Mouse (Mus musculus) liver, embryonic 15.5 days (tissue): ENCODE measurements at regions not wholly inside any gene's neighbourhood (a gene's known extent, or its start where the extent isn't known, plus 50 kb on each side); places are given as distances from the start of the nearest gene placed in this dataset.

Experiments
- ATAC-seq: fragments of 200-750 bp; cut with Nextera tagmentation; 2 replicates; pipeline ENCODE4 v1.8.0; 2017; ENCODE audit warnings: moderate number of reproducible peaks, mild to moderate bottlenecking, moderate library complexity; ENCODE audit not compliant: insufficient read depth
- H3K27ac ChIP-seq: fragments of 300-500 bp; sonication (generic); replicated peaks from 2 replicates; pipeline ENCODE4 v1.5.1; 2015; ENCODE audit warnings: mild to moderate bottlenecking, inconsistent platforms
- H3K27me3 ChIP-seq: fragments of 300-500 bp; sonication (generic); 2 replicates; pipeline ENCODE4 v1.6.1; 2015; ENCODE audit warnings: mild to moderate bottlenecking, inconsistent platforms
- H3K36me3 ChIP-seq: fragments of 300-500 bp; sonication (generic); replicated peaks from 2 replicates; pipeline ENCODE4 v1.6.1; 2015; ENCODE audit warnings: moderate library complexity, mild to moderate bottlenecking, inconsistent platforms
- H3K4me1 ChIP-seq: fragments of 300-500 bp; sonication (generic); replicated peaks from 2 replicates; pipeline ENCODE4 v1.6.1; 2015; ENCODE audit warnings: inconsistent platforms
- H3K4me2 ChIP-seq: fragments of 300-500 bp; sonication (generic); 2 replicates; pipeline ENCODE4 v1.6.1; 2015; ENCODE audit warnings: moderate library complexity, mild to moderate bottlenecking, inconsistent platforms
- H3K4me3 ChIP-seq: fragments of 300-500 bp; sonication (generic); replicated peaks from 2 replicates; pipeline ENCODE4 v1.5.1; 2015; ENCODE audit warnings: mild to moderate bottlenecking, inconsistent platforms
- H3K9ac ChIP-seq: fragments of 300-500 bp; sonication (generic); 2 replicates; pipeline ENCODE4 v1.6.1; 2015; ENCODE audit warnings: moderate library complexity, mild to moderate bottlenecking, inconsistent platforms
- H3K9me3 ChIP-seq: fragments of 300-500 bp; sonication (generic); replicated peaks from 2 replicates; pipeline ENCODE4 v1.6.1; 2016; ENCODE audit warnings: inconsistent platforms
- WGBS: fragments of 180-500 bp; shearing (Covaris S2); methylation state at CpG from one replicate; pipeline ENCODE4 v1.1.7; 2015; ENCODE audit warnings: mixed read lengths; ENCODE audit not compliant: insufficient replicate concordance; 5-methylcytosine and 5-hydroxymethylcytosine counted together

GRCm38 (mm10) chr16:46807476-46807875, 309.2 kb upstream of the Nectin3 start:
- Histone ChIP-seq H3K4me3 (no peak overlapping the region), H3K27me3 (no peaks in the 10 kb centered on the region), H3K4me1 (no peaks in the 10 kb centered on the region), H3K9me3 (no peaks in the 10 kb centered on the region), H3K4me2 (no peak overlapping the region), H3K27ac (no peak overlapping the region), H3K9ac (no peak overlapping the region), H3K36me3 (no peaks in the 10 kb centered on the region)
- ATAC-seq = no peak
- 66% methylated on average over 2 of the region's 2 CpGs for WGBS

DNA sequence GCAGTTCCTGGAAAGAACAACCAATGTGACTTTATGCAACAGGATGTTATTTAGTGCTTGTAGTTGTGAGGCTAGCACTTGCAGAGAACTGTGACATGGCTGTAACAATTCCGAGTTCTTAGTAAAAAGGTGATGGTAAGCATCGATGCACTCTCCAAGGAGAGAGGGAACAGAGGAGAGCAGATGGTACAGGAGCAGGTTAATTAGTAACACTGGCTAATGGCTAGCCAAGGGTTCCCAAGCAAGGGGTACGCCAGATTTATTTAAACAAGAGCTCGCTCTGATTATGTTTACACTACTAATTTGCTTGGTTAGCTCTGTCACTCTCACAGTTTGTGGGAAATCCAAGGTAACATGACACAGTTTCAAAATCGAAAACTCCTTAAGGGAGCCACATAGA, 278.0 kb upstream of the Nectin3 start:
- no peak for ATAC-seq
- 0 out of 2 replicates have a peak overlapping the region, but pooled peaks have one; percentile 15 for H3K4me2 ChIP-seq
- H3K9me3 ChIP-seq = no peaks in the 10 kb centered on the region
- no peak overlapping the region for H3K9ac ChIP-seq
- no peaks in the 10 kb centered on the region for H3K4me1 ChIP-seq
- WGBS = 46% methylated on average over 5 of the region's 5 CpGs
- H3K27me3 ChIP-seq = no peaks in the 10 kb centered on the region
- H3K36me3 ChIP-seq = no peaks in the 10 kb centered on the region
- no peak overlapping the region for H3K27ac ChIP-seq
- H3K4me3 ChIP-seq = no peak overlapping the region

- WGBS = 42% methylated on average over 4 of the region's 4 CpGs
- Histone ChIP-seq H3K27me3 (no peaks in the 10 kb centered on the region), H3K4me1 (no peaks in the 10 kb centered on the region), H3K27ac (no peak overlapping the region), H3K4me3 (no peak overlapping the region), H3K9ac (no peak overlapping the region), H3K36me3 (no peaks in the 10 kb centered on the region), H3K9me3 (no peaks in the 10 kb centered on the region), H3K4me2 (no peak overlapping the region)
- ATAC-seq = no peak
Observed at GRCm38 (mm10) chr16:46769383-46769782, 271.1 kb upstream of the Nectin3 start.

GRCm38 (mm10) chr16:46768376-46768775, 270.1 kb upstream of the Nectin3 start:
- H3K4me3 ChIP-seq = no peak overlapping the region
- no peak overlapping the region for H3K9ac ChIP-seq
- H3K27me3 ChIP-seq = no peaks in the 10 kb centered on the region
- no peaks in the 10 kb centered on the region for H3K36me3 ChIP-seq
- no peaks in the 10 kb centered on the region for H3K4me1 ChIP-seq
- no peak for ATAC-seq
- no peak overlapping the region for H3K27ac ChIP-seq
- H3K9me3 ChIP-seq = no peaks in the 10 kb centered on the region
- WGBS = 46% methylated on average over 1 of the region's 1 CpGs
- H3K4me2 ChIP-seq = no peak overlapping the region

DNA sequence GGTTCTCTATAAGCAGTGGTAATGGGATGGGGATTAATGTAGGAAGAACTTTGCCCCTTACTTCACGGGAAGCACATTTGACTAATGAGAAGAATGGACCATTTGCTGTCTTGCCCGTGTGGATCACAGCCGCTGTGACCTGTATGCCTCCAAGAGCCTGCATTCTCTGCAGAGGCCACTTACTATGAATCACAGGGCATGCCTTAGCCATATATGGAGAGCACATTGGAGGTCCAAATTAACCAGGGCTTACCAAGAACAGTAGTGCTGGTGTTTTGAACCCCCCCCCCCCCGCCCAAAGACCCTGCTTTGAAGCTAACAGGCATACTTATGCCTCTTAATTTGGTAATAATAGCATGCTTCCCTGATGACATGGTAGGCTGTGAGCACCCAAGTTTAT, 236.8 kb upstream of the Nectin3 start:
- no peaks in the 10 kb centered on the region for H3K9me3 ChIP-seq
- H3K27me3 ChIP-seq = no peaks in the 10 kb centered on the region
- no peak overlapping the region for H3K4me2 ChIP-seq
- no peak overlapping the region for H3K4me3 ChIP-seq
- no peak for ATAC-seq
- H3K9ac ChIP-seq = no peak overlapping the region
- H3K27ac ChIP-seq = no peak overlapping the region
- 63% methylated on average over 4 of the region's 4 CpGs for WGBS
- no peaks in the 10 kb centered on the region for H3K4me1 ChIP-seq
- no peaks in the 10 kb centered on the region for H3K36me3 ChIP-seq

- Histone ChIP-seq H3K4me1 (no peaks in the 10 kb centered on the region), H3K27me3 (no peaks in the 10 kb centered on the region), H3K36me3 (no peaks in the 10 kb centered on the region), H3K4me2 (no peak overlapping the region), H3K9me3 (no peaks in the 10 kb centered on the region), H3K4me3 (no peak overlapping the region), H3K9ac (no peak overlapping the region), H3K27ac (no peak overlapping the region)
- WGBS = 60% methylated on average over 3 of the region's 3 CpGs
- no peak for ATAC-seq
Observed at GRCm38 (mm10) chr16:46728424-46728823, 230.1 kb upstream of the Nectin3 start.

DNA sequence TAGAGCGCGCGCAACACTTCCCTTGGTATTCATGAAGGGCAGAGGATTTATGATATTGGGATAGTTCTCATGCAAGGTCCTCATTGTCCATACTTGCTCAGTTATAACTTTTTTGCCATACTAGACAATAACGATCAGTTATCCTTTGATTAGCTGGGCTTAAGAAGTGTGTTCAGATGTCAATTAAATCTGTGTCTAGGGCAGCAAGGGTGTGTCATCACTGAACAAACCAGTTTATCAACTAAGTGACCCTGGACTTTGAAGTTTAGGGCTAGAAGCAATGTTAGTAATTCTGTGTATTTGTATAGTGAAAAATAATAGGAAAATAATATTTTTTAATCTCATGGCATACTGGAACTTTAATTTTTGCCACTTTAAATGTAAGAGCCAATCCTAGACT, 225.3 kb upstream of the Nectin3 start:
- no peak for ATAC-seq
- Histone ChIP-seq H3K9ac (no peak overlapping the region), H3K4me2 (no peak overlapping the region), H3K9me3 (no peaks in the 10 kb centered on the region), H3K27ac (no peak overlapping the region), H3K4me3 (no peak overlapping the region), H3K27me3 (no peaks in the 10 kb centered on the region), H3K4me1 (no peaks in the 10 kb centered on the region), H3K36me3 (no peaks in the 10 kb centered on the region)
- 80% methylated on average over 4 of the region's 4 CpGs for WGBS

GRCm38 (mm10) chr16:46679787-46680186, 181.5 kb upstream of the Nectin3 start:
- Histone ChIP-seq H3K36me3 (no peaks in the 10 kb centered on the region), H3K27ac (no peak overlapping the region), H3K4me2 (no peak overlapping the region), H3K4me1 (no peaks in the 10 kb centered on the region), H3K27me3 (no peaks in the 10 kb centered on the region), H3K4me3 (no peak overlapping the region), H3K9ac (no peak overlapping the region), H3K9me3 (no peaks in the 10 kb centered on the region)
- no peak for ATAC-seq
- WGBS = 65% methylated on average over 3 of the region's 3 CpGs

GRCm38 (mm10) chr16:46669590-46669989, 171.3 kb upstream of the Nectin3 start:
- Histone ChIP-seq H3K4me3 (no peak overlapping the region), H3K9ac (no peak overlapping the region), H3K4me1 (no peaks in the 10 kb centered on the region), H3K36me3 (no peaks in the 10 kb centered on the region), H3K4me2 (no peak overlapping the region), H3K9me3 (no peaks in the 10 kb centered on the region), H3K27me3 (no peaks in the 10 kb centered on the region), H3K27ac (no peak overlapping the region)
- no peak for ATAC-seq
- WGBS = 68% methylated on average over 3 of the region's 3 CpGs

- Histone ChIP-seq H3K4me3 (no peak overlapping the region), H3K36me3 (no peaks in the 10 kb centered on the region), H3K27me3 (no peaks in the 10 kb centered on the region), H3K4me2 (no peak overlapping the region), H3K9ac (no peak overlapping the region), H3K4me1 (no peaks in the 10 kb centered on the region), H3K27ac (no peak overlapping the region), H3K9me3 (no peaks in the 10 kb centered on the region)
- ATAC-seq = no peak
- WGBS = 56% methylated on average over 3 of the region's 3 CpGs
Observed at GRCm38 (mm10) chr16:46665566-46665965, 167.2 kb upstream of the Nectin3 start.

DNA sequence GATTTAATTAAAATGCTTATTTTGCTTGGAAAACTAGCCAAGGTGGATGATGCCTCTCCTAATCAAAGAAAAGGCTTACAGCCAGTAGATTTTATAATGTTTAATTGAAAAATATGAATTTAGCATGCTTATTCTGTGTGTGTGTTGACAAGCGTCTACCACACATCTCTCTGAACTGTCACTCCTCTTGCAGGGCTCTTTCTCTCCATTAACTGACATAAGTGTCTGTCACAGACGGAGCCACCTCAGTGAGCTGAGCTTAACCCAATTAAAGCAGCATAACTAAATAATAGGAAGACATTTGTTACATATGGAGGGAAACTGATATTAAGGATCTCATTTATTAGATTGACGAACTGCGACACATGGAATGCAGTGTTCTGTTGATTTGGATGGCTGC, 164.7 kb upstream of the Nectin3 start:
- no peak overlapping the region for H3K27ac ChIP-seq
- no peaks in the 10 kb centered on the region for H3K36me3 ChIP-seq
- WGBS = 68% methylated on average over 4 of the region's 4 CpGs
- no peaks in the 10 kb centered on the region for H3K27me3 ChIP-seq
- ATAC-seq = no peak
- H3K9ac ChIP-seq = no peak overlapping the region
- H3K4me3 ChIP-seq = no peak overlapping the region
- no peak overlapping the region for H3K4me2 ChIP-seq
- no peaks in the 10 kb centered on the region for H3K9me3 ChIP-seq
- no peaks in the 10 kb centered on the region for H3K4me1 ChIP-seq

DNA sequence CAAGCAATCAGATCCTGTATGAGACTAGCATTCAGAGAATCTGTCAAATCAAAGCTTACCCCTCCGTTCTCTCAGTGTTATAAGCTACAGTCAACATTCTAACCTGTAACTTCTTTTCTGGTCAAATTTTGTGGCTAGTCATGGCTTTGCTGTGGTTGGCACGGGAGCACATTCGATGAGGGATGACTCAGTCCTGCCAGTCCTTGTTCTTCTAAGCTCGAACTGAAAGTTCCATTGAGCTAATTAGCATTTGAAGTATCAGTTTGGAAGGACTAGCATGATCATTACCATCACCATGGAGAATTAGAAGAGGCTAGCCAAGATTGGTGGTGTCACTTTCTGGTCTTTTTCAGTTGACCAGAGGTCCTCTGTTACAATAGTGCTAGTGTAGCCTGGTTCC, 156.7 kb upstream of the Nectin3 start:
- no peaks in the 10 kb centered on the region for H3K9me3 ChIP-seq
- no peak overlapping the region for H3K9ac ChIP-seq
- no peaks in the 10 kb centered on the region for H3K36me3 ChIP-seq
- ATAC-seq = no peak
- no peaks in the 10 kb centered on the region for H3K4me1 ChIP-seq
- no peak overlapping the region for H3K4me2 ChIP-seq
- H3K27ac ChIP-seq = no peak overlapping the region
- no peak overlapping the region for H3K4me3 ChIP-seq
- WGBS = 63% methylated on average over 4 of the region's 4 CpGs
- no peaks in the 10 kb centered on the region for H3K27me3 ChIP-seq
